In the genomic region with DNA sequence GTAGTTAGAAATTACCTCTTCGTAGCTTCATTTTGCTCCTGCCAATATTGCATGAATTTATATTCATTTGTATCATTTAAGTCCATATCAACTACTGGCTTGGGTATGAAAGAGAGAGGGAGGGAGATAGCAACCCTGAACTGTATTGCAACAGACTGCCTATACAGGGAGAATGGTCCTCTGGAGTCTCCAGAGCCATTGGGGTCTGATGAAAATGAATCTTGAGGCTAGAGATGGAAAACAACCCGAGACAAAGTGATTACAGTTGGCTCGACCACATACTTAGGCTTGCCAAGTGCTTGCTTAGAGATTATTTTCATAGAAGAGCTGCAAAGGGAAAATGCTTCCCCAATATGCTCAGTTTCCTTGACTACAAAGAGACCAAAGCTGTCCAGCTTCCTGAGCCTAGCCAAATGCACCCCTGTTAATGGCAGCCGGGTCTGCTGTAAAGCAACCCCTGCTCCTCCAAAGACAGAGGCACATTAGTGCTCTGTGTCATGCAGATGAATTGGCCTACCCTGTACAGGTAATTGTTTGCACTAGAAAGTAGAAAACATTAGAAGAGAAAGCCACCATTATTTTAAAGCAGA, we compare ENCODE assay signal across 26 mouse cellular contexts.
A peak's percentile ranks its signal among the peaks of the same experiment; 100 is the strongest.
DNase-seq lines count a peak whose midpoint lies in the region; ATAC-seq and TF ChIP-seq lines count a peak whose summit lies in the region.
"Had no signal": no experiment of that assay in that cellular context is flagged by ENCODE, and none has a peak within 500 bp of the region (broad histone marks: within the 10 kb centered on the region; RNA-seq: fewer than 3 reads in every experiment).

No protein-coding gene starts in this region.

- H3K27me3 ChIP-seq in embryonic facial prominence, embryonic 14.5 days (replicated peaks; ENCODE audit: control insufficient read depth, insufficient read depth, low read length): no peaks in the 10 kb centered on the region
- H3K27me3 ChIP-seq in embryonic facial prominence, embryonic 10.5 days (replicated peaks; ENCODE audit: low read depth, poor library complexity, severe bottlenecking): no peaks in the 10 kb centered on the region
- H3K27me3 ChIP-seq in hindbrain, postnatal 0 days (ENCODE audit: insufficient read depth, low read length): no peaks in the 10 kb centered on the region
- H3K27me3 ChIP-seq in hindbrain, embryonic 12.5 days: no peaks in the 10 kb centered on the region
- H3K27me3 ChIP-seq in neural tube, embryonic 14.5 days (ENCODE audit: control insufficient read depth, insufficient read depth, low read length): no peaks in the 10 kb centered on the region
- no peaks in the 10 kb centered on the region for H3K27me3 ChIP-seq in neural tube, embryonic 15.5 days (replicated peaks)
- H3K27me3 ChIP-seq in heart, embryonic 11.5 days (ENCODE audit: control insufficient read depth, insufficient read depth, low read length): no peaks in the 10 kb centered on the region
- H3K27me3 ChIP-seq: limb, embryonic 15.5 days; liver, embryonic 15.5 days; midbrain, embryonic 12.5 days; neural tube, embryonic 13.5 days had no signal

- H3K36me3 ChIP-seq in embryonic facial prominence, embryonic 14.5 days (ENCODE audit: control insufficient read depth, insufficient read depth, low read length): no peaks in the 10 kb centered on the region
- no peaks in the 10 kb centered on the region for H3K36me3 ChIP-seq in embryonic facial prominence, embryonic 10.5 days (replicated peaks)
- H3K36me3 ChIP-seq in hindbrain, postnatal 0 days (ENCODE audit: insufficient read depth, low read length): no peaks in the 10 kb centered on the region
- H3K36me3 ChIP-seq in hindbrain, embryonic 12.5 days: no peaks in the 10 kb centered on the region
- no peaks in the 10 kb centered on the region for H3K36me3 ChIP-seq in neural tube, embryonic 14.5 days (ENCODE audit: control insufficient read depth, insufficient read depth, low read length)
- no peaks in the 10 kb centered on the region for H3K36me3 ChIP-seq in neural tube, embryonic 15.5 days
- no peaks in the 10 kb centered on the region for H3K36me3 ChIP-seq in heart, embryonic 11.5 days (ENCODE audit: control insufficient read depth, insufficient read depth, low read length)
- H3K36me3 ChIP-seq: heart, embryonic 10.5 days; limb, embryonic 15.5 days; liver, embryonic 15.5 days; midbrain, embryonic 12.5 days; neural tube, embryonic 13.5 days had no signal

- H3K9ac ChIP-seq in embryonic facial prominence, embryonic 14.5 days (ENCODE audit: low read depth, low read length): no peak overlapping the region
- H3K9ac ChIP-seq in hindbrain, postnatal 0 days (replicated peaks; ENCODE audit: low read length): no peak overlapping the region
- H3K9ac ChIP-seq in hindbrain, embryonic 12.5 days: no peak overlapping the region
- no peak overlapping the region for H3K9ac ChIP-seq in neural tube, embryonic 14.5 days (replicated peaks; ENCODE audit: low read depth, low read length)
- no peak overlapping the region for H3K9ac ChIP-seq in neural tube, embryonic 15.5 days (replicated peaks)
- H3K9ac ChIP-seq in heart, embryonic 11.5 days (ENCODE audit: low read depth, low read length): no peak overlapping the region
- H3K9ac ChIP-seq: limb, embryonic 15.5 days; liver, embryonic 15.5 days; midbrain, embryonic 12.5 days; neural tube, embryonic 13.5 days had no signal

- H3K4me2 ChIP-seq in embryonic facial prominence, embryonic 14.5 days (ENCODE audit: low read depth, low read length): no peak overlapping the region
- no peak overlapping the region for H3K4me2 ChIP-seq in hindbrain, postnatal 0 days (ENCODE audit: low read depth, low read length)
- H3K4me2 ChIP-seq in hindbrain, embryonic 12.5 days (replicated peaks): no peak overlapping the region
- no peak overlapping the region for H3K4me2 ChIP-seq in neural tube, embryonic 14.5 days (ENCODE audit: low read depth, low read length)
- H3K4me2 ChIP-seq in neural tube, embryonic 15.5 days: no peak overlapping the region
- no peak overlapping the region for H3K4me2 ChIP-seq in heart, embryonic 11.5 days
- H3K4me2 ChIP-seq: limb, embryonic 15.5 days; liver, embryonic 15.5 days; midbrain, embryonic 12.5 days; neural tube, embryonic 13.5 days had no signal

- DNase-seq in embryonic facial prominence, embryonic 14.5 days (ENCODE audit: low spot score): peak; percentile 4
- no peak for DNase-seq in embryonic facial prominence, embryonic 10.5 days (ENCODE audit: low spot score)
- peak; percentile 12 for DNase-seq in hindbrain, postnatal 0 days (ENCODE audit: low spot score)
- DNase-seq: adrenal gland, postnatal 14 days; cerebellum, adult 11-12 months; cerebellum, postnatal 36 days; gastrocnemius, adult 2 months; heart, postnatal 10 days; kidney, adult 9 months; kidney, postnatal 4 days; lung, postnatal 10 days; right cerebral cortex, postnatal 14 days; spleen, adult 18-20 months; thymus, postnatal 25 days had no signal

- 65% methylated on average over 4 of the region's 4 CpGs for WGBS in embryonic facial prominence, embryonic 14.5 days
- 84% methylated on average over 4 of the region's 4 CpGs for WGBS in embryonic facial prominence, embryonic 10.5 days
- 61% methylated on average over 4 of the region's 4 CpGs for WGBS in hindbrain, postnatal 0 days
- WGBS in hindbrain, embryonic 12.5 days: 81% methylated on average over 4 of the region's 4 CpGs
- WGBS in neural tube, embryonic 14.5 days: 62% methylated on average over 4 of the region's 4 CpGs
- WGBS in neural tube, embryonic 15.5 days: 54% methylated on average over 4 of the region's 4 CpGs
- 76% methylated on average over 4 of the region's 4 CpGs for WGBS in heart, embryonic 11.5 days (ENCODE audit: insufficient replicate concordance)

- no peak overlapping the region for H3K27ac ChIP-seq in embryonic facial prominence, embryonic 14.5 days (replicated peaks; ENCODE audit: low read depth, low read length)
- no peak overlapping the region for H3K27ac ChIP-seq in embryonic facial prominence, embryonic 10.5 days (replicated peaks)
- no peak overlapping the region for H3K27ac ChIP-seq in hindbrain, postnatal 0 days
- no peak overlapping the region for H3K27ac ChIP-seq in hindbrain, embryonic 12.5 days
- H3K27ac ChIP-seq in neural tube, embryonic 14.5 days (ENCODE audit: low read depth, low read length): no peak overlapping the region
- H3K27ac ChIP-seq in neural tube, embryonic 15.5 days (replicated peaks): no peak overlapping the region
- H3K27ac ChIP-seq in heart, embryonic 11.5 days (ENCODE audit: low read depth, low read length): no peak overlapping the region
- H3K27ac ChIP-seq: gastrocnemius, adult 2 months; heart, embryonic 10.5 days; limb, embryonic 15.5 days; liver, embryonic 15.5 days; midbrain, embryonic 12.5 days; neural tube, embryonic 13.5 days had no signal

- H3K9me3 ChIP-seq in embryonic facial prominence, embryonic 14.5 days (ENCODE audit: control insufficient read depth, low read length): no peaks in the 10 kb centered on the region
- no peaks in the 10 kb centered on the region for H3K9me3 ChIP-seq in embryonic facial prominence, embryonic 10.5 days
- H3K9me3 ChIP-seq in hindbrain, postnatal 0 days (ENCODE audit: low read length): no peaks in the 10 kb centered on the region
- H3K9me3 ChIP-seq in hindbrain, embryonic 12.5 days (replicated peaks): no peaks in the 10 kb centered on the region
- H3K9me3 ChIP-seq in neural tube, embryonic 14.5 days (ENCODE audit: control insufficient read depth, low read length): no peaks in the 10 kb centered on the region
- H3K9me3 ChIP-seq in neural tube, embryonic 15.5 days (replicated peaks): no peaks in the 10 kb centered on the region
- no peaks in the 10 kb centered on the region for H3K9me3 ChIP-seq in heart, embryonic 11.5 days (replicated peaks; ENCODE audit: control insufficient read depth, low read length)
- H3K9me3 ChIP-seq: heart, embryonic 10.5 days; limb, embryonic 15.5 days; liver, embryonic 15.5 days; midbrain, embryonic 12.5 days; neural tube, embryonic 13.5 days had no signal

- no peaks in the 10 kb centered on the region for H3K4me1 ChIP-seq in embryonic facial prominence, embryonic 14.5 days (ENCODE audit: control insufficient read depth, insufficient read depth, low read length)
- no peaks in the 10 kb centered on the region for H3K4me1 ChIP-seq in embryonic facial prominence, embryonic 10.5 days
- H3K4me1 ChIP-seq in hindbrain, postnatal 0 days (ENCODE audit: insufficient read depth, low read length): no peaks in the 10 kb centered on the region
- no peaks in the 10 kb centered on the region for H3K4me1 ChIP-seq in hindbrain, embryonic 12.5 days
- no peaks in the 10 kb centered on the region for H3K4me1 ChIP-seq in neural tube, embryonic 14.5 days (ENCODE audit: control insufficient read depth, insufficient read depth, low read length)
- no peaks in the 10 kb centered on the region for H3K4me1 ChIP-seq in neural tube, embryonic 15.5 days
- H3K4me1 ChIP-seq in heart, embryonic 11.5 days (ENCODE audit: control insufficient read depth, insufficient read depth, low read length): no peaks in the 10 kb centered on the region
- H3K4me1 ChIP-seq: heart, embryonic 10.5 days; limb, embryonic 15.5 days; liver, embryonic 15.5 days; midbrain, embryonic 12.5 days; neural tube, embryonic 13.5 days had no signal

- no peak for ATAC-seq in embryonic facial prominence, embryonic 14.5 days (ENCODE audit: low read depth)
- ATAC-seq in hindbrain, postnatal 0 days: peak; percentile 55
- ATAC-seq in hindbrain, embryonic 12.5 days (ENCODE audit: low FRiP score): no peak
- ATAC-seq in neural tube, embryonic 14.5 days (ENCODE audit: low read depth): peak; percentile 69; the same call in 1 of the 2 replicates
- no peak for ATAC-seq in neural tube, embryonic 15.5 days (ENCODE audit: low FRiP score)
- no peak for ATAC-seq in heart, embryonic 11.5 days (replicated peaks; ENCODE audit: insufficient number of reproducible peaks, low FRiP score, low TSS enrichment)
- ATAC-seq: activated CD4-positive, CD25-positive, alpha-beta regulatory T cell, adult 4 months; CD4-positive, CD25-positive, alpha-beta regulatory T cell, adult 4 months; Patski had no signal

- TF ChIP-seq CTCF in hindbrain, postnatal 0 days (IDR thresholded peaks at IDR 0.05; ENCODE audit: low read depth): no peak

- no peak overlapping the region for H3K4me3 ChIP-seq in embryonic facial prominence, embryonic 14.5 days (ENCODE audit: low read depth, low read length)
- no peak overlapping the region for H3K4me3 ChIP-seq in embryonic facial prominence, embryonic 10.5 days
- no peak overlapping the region for H3K4me3 ChIP-seq in hindbrain, postnatal 0 days (ENCODE audit: low read length)
- H3K4me3 ChIP-seq in hindbrain, embryonic 12.5 days: no peak overlapping the region
- no peak overlapping the region for H3K4me3 ChIP-seq in neural tube, embryonic 14.5 days (ENCODE audit: low read depth, low read length)
- H3K4me3 ChIP-seq in neural tube, embryonic 15.5 days (replicated peaks): no peak overlapping the region
- H3K4me3 ChIP-seq in heart, embryonic 11.5 days (ENCODE audit: low read depth, low read length): no peak overlapping the region
- H3K4me3 ChIP-seq: gastrocnemius, adult 2 months; heart, embryonic 10.5 days; limb, embryonic 15.5 days; liver, embryonic 15.5 days; midbrain, embryonic 12.5 days; neural tube, embryonic 13.5 days had no signal

Comparison
In these comparisons a context has a peak if more than half of its experiments do, and no peak if none do; other contexts are left out.
1. ATAC-seq: peak in hindbrain, postnatal 0 days (single experiment) and neural tube, embryonic 14.5 days (single experiment); none in embryonic facial prominence, embryonic 14.5 days (single experiment), hindbrain, embryonic 12.5 days (single experiment), neural tube, embryonic 15.5 days (single experiment) and heart, embryonic 11.5 days (single experiment).